Mouse (Mus musculus): ENCODE measurements at regions not wholly inside any gene's neighbourhood (a gene's known extent, or its start where the extent isn't known, plus 50 kb on each side); places are given as distances from the start of the nearest gene placed in this dataset.

- DNase-seq (ENCODE audit: low spot score) = no peak
Measured at GRCm38 (mm10) chr13:15283065-15283464, 180.0 kb upstream of the Gli3 start.

- DNase-seq (ENCODE audit: low spot score) = peak; percentile 24
Measured at GRCm38 (mm10) chr13:15298457-15298856, 164.6 kb upstream of the Gli3 start.

GRCm38 (mm10) chr13:15325413-15325812, 137.6 kb upstream of the Gli3 start:
- no peak for DNase-seq (ENCODE audit: low spot score)

GRCm38 (mm10) chr13:15326146-15326545, 136.9 kb upstream of the Gli3 start:
- DNase-seq (ENCODE audit: low spot score) = no peak

- DNase-seq (ENCODE audit: low spot score) = no peak
Measured at GRCm38 (mm10) chr13:15329561-15329960, 133.5 kb upstream of the Gli3 start.

GRCm38 (mm10) chr13:15343474-15343873, 119.6 kb upstream of the Gli3 start:
- DNase-seq (ENCODE audit: low spot score) = no peak

GRCm38 (mm10) chr13:15346866-15347265, 116.2 kb upstream of the Gli3 start:
- no peak for DNase-seq (ENCODE audit: low spot score)

GRCm38 (mm10) chr13:15366437-15366836, 96.6 kb upstream of the Gli3 start:
- no peak for DNase-seq (ENCODE audit: low spot score)

GRCm38 (mm10) chr13:15380081-15380480, 83.0 kb upstream of the Gli3 start:
- DNase-seq (ENCODE audit: low spot score) = no peak

GRCm38 (mm10) chr13:15395249-15395648, 67.8 kb upstream of the Gli3 start:
- DNase-seq (ENCODE audit: low spot score) = no peak

- DNase-seq (ENCODE audit: low spot score) = no peak
Measured at GRCm38 (mm10) chr13:15395694-15396093, 67.3 kb upstream of the Gli3 start.

- no peak for DNase-seq (ENCODE audit: low spot score)
Measured at GRCm38 (mm10) chr13:15398677-15399076, 64.4 kb upstream of the Gli3 start.

Data from gastrocnemius, adult 18-20 months (tissue).